Mouse (Mus musculus): Measurements from ENCODE around the gene Fam133b.
"Not testable (repeated sequence)": the region's sequence is repeated elsewhere in the genome, so short reads cannot be mapped to it uniquely, and the experiment has no call there.

Gene Fam133b

DNA sequence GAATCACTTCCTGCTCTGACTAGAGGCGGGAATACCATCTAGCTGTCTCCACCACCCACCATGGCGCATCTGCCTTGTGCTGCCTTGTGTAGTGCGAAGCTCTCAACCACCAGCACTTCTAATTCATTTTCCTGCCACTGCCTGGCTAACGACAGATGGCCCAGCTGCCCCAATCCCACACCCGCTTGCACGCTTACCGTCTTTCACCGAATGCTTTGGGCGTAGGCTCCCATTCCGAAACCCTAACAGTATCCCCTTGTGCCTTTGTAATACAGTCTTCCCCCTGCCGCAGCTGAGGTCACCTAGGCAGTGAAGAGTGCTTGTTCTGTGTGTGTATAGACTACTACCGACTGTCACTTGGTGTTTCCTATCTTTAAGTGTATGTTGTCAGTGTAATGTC is 21.9 kb upstream of the Fam133b start:
- no peak for DNase-seq

DNA sequence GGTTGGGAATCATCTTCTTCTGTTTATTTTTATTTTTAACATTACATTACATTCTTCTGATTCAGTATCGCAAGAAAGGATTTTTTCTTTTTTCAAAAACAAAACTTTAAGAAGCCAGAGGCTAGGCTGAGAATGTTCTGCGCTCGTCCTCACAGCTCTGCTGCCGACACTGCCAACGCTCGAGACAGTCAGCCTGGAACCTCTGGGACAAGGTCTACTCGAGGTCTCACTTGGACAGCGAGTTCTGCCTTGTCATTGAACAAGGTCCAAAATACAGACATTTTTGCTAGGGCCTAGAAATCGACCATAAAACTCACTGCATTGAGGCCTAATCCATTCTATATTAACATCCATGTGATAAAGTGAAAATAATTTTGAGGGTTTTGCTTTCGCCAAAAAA is 20.8 kb upstream of the Fam133b start:
- no peak for DNase-seq

DNA sequence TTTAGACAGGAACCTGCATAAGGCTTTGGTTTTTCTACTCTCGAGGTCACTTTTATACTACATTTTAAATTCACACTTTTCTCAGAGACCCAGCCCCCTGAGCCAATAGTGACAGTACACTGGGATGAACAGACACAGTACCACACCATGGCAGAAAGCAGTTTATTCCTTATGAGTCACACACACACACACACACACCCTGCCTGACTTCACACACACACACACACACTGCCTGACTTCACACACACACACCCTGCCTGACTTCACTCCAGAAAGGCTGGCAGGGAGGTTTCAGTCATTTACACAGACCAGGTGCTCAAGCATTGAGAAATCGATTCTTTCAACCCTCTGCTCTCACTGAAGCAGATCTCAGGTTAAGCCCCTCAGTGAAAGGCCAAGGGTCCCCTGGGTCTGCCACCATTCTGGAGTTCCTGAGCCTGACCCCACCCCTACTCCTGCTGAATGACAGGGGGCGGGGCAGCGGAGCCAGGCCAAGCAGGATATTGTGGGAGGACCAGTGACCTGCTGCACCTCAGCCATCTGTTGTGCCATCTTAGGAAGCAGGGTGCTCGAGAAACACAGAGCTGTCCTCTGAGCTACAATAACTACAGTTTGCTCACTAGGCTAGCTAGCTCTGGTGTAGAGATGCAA is 16.5 kb upstream of the Fam133b start:
- no peak for DNase-seq

DNA sequence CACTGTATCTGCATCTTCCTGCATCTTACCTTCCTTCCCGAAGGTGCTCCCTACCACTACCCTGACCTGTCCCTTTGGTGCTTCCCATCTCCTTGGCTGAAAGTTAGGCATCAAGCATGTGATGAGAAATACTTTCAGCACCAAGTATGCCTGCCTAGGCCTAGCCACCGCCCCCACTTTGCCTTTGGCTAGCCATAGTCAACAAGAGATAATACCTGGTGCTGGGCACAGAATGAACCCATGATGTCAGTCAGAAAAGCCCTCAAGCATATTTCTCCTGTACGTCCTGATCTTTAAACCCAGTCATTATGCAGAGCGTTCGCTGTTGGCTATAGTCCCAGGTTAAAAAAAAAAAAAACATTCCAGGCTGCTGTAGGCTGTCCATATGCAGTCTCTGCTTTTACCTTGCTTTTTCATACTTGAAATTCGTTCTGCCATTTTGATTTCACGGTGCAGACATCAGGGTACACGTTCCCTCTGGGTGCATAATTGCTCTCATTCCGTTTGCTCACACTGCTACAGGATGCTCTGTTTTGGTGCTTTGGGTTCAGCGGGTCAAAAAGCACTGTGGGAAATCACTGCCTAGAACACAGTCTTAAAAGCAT is 13.9 kb upstream of the Fam133b start:
- no peak for DNase-seq

DNA sequence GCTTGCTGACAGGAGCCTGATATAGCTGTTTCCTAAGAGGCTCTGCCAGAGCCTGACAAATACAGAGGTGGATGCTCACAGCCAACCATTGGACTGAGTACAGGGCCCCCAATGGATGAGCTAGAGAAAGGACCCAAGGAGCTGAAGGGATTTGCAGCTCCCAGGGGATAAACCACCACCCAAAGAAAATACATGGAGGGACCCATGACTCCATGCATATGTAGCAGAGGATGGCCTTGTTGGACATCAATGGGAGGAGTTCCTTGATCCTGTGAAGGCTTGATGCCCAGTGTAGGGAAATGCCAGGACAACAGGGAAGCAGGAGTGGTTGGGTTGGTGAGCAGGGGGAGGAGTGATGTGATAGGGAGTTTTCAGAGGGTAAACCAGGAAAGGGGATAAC is 11.6 kb upstream of the Fam133b start:
- not testable (repeated sequence) for DNase-seq

DNA sequence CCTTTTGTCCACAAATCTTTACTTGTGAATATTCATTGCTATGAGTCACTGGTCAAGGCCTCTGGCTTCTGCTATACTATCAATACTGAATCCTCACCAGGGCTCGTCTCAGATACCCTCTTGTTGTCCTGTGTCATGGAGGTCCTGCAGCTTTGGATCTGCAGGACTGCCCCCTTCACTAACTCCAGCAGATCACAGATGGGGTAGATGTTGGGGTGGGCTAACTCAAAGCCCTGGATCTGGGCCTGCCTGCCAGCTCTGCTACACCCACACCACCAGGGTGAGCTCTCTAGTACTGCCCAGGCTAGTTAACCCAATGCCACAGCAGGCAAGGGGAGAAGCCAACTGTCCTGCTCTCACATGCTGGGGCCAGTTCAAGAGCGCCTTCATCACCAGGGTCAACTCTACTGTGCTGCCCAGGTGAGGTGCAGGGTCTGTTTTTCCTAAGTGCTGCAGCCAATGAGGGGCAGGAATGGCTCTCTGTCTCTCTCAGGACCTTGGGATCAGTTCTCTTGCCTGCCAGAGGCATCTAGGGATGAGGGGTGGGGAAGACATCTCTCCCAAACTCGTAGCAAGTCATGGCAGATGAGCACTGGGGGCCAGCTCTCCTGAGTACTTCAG is 6.9 kb upstream of the Fam133b start:
- no peak for DNase-seq

DNA sequence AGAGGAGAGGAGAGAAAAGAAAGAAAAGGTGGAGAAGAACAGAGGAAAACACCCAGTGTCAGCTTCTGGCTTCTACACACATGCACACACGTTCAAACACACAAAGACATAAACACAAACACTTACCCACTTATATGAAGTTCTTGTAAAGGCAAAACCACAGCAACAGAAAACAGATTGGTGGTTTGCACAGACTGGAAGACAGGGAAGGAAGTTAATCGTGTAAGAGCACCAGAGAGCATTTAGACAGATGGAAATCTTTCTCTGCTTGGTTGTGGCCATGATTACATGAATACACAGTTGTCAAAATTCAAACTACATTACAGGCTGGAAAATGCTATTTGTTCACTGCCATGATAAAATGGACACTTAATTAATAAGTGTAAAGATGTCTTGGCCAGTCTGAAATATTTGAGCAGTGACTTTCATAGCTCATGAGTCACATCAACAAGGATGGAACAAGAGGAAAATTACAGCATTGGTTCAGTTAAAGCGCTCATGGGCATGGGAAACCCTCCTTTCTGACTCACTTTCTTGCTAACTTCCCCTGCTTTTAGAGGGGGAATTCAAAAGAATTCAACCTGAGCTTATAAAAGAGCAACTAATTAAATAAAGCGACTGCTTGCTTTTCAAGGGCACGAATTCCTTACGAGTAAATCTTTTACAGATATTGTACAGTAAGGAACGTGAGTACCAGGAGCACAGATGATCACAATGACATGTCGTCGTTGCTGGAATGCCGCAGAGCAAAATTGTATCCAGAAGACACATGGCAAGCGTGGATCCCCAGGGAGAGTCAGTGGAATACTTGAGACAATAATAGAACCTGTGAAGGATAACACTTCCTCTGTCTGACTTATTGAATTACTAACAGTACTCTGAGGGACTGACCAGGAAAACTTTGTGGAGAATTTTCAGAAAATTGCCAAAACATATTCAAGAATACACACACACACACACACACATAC is 4.8 kb upstream of the Fam133b start:
- DNase-seq: no peak

DNA sequence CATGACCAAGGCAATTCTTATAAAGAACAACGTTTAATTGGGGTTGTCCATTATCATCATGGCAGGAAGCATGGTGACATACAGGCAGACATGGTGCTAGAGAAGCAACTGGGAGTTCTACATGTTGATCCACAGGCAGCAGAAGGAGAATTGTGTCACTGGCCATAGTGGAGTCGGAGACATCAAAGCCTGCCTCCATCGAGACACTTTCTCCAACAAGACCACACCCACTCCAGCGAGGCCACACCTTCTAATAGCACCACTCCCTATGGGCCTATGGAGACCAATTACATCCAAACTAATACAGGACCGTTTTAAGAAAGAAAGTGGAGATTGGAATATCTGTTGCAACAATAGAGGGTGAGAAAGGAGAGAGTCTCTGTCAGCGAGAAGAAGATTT is 1.8 kb upstream of the Fam133b start:
- no peak for DNase-seq

DNA sequence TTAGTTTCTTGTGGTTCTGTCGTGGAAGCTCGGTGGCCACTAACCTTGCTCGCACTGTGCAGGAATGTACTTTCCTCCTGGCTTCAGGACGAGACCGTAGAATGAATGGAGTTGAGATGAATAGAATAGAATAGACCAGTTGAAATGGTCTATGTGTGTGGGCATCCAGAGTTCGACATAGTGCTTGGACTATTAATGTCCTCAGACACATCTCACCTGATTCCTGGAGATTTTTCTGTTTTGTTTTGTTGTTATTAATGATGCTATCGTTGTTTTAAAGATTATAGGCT is 792 bp downstream of the Fam133b start:
- DNase-seq: no peak

DNA sequence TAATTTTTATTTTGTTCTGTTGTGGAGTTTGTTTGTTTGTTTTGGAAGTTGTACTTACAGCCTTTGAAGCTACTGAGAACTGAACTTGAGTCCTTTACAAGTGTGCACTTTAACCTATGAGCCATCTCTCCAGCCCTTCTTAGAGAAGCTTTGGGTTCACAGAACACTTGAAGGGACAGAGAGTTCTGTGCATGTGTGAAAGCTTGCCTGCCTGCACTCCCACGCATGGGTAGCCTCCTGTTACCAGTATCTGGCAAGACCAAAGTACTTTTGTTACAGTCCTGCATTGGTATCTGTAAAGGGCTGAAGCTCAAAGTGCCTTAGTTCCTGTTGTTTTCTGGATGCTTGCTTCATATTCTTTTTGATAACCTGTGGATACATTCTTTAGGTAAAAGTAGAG is 2.6 kb downstream of the Fam133b start:
- DNase-seq: no peak

DNA sequence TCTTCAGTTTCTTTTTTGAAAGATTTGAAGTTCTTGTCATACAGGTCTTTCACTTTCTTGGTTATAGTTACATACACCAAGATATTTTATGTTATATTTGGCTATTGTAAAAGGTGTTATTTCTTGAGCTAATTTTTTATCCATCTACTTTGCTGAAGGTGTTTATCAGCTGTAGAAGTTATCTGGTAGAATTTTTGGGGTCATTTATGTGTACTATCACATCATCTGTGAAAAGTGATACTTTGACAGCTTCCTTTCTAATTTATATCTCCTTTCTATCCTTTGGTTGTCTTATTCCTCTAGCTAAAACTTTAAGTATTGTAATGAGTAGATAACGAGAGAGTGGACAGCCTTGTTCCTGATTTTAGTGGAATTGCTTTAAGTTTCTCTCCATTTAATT is 7.8 kb downstream of the Fam133b start:
- DNase-seq: no peak

DNA sequence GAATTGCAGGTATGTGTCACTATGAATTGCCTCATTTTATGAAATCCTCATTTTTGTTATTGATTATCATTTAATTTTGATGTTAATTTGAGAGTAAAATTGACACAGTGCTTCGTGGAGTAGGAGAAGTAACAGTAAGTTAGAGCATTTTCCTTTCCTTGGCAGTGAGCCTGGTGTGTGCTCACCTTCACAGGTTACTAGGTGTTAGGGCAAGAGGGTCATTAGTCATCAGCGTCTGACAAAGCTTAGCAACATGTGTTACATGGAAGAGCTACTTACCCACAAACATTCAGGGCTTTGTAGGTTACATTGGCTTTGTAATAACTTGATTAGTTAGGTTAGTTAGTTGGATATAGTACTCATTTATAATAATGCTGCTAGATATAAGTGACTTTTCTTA is 10.6 kb downstream of the Fam133b start:
- DNase-seq: no peak

DNA sequence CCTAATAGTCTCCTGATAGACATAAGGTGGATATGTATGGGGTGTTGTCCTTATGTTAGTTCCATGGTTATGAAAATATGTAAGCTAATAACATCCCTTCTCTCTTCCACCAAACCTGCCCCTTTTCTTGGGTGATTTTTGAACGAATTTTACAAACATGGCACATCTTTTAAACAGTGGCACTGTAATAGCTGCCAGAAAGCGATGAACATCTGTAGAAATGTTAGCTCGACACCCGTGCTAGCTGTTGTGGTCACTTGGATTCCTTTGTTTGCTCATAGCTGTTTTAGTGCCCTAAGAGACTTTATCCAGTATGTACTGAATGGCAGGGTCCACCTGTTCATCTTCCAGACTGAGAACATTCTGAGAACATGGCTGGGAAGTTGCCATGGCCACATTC is 27.6 kb downstream of the Fam133b start, which contains the start of gene 1700109H08Rik:
Gene 1700109H08Rik, plus strand, starts transcription at position 301 of the 400 bp plus-strand sequence.
- no peak for DNase-seq

DNA sequence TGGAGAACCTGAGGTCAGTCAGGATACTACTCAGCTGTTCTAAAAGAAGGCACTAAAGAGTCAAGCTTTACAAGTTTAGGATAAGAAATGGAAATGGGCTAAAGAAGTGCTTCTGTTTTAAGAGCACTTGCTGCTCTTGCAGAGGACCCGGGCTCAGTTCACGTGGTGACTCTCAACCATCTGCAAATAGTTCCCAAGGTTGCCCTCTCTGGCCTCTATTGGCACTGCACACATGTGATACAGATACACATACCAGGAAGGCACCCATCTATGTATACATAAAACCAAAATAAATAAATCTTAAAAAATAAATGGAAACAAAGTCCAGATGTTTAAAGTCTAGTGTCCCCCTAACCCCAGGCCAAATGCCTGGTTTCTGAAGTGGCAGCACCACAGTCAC is 31.2 kb downstream of the Fam133b start:
- DNase-seq: no peak

DNA sequence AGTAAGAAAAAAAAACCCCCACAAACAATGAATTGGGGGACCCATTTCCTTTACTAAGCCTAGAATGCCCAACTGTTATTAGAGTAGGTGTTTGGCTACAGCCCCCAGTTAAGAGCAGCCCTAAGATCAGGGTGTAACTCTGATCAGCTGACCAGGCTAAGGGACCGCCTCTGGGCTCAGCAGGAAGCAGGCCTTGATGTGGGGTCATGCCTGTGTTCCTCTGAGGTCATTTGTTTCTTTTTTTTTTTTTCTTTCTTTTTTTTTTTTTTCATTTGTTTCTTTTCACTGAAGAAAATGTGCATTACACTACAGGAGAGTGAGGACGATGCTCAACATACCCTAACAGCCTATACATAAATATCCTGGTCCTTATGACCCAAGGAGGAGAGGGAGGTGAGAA is 34.3 kb downstream of the Fam133b start:
- DNase-seq: no peak

DNA sequence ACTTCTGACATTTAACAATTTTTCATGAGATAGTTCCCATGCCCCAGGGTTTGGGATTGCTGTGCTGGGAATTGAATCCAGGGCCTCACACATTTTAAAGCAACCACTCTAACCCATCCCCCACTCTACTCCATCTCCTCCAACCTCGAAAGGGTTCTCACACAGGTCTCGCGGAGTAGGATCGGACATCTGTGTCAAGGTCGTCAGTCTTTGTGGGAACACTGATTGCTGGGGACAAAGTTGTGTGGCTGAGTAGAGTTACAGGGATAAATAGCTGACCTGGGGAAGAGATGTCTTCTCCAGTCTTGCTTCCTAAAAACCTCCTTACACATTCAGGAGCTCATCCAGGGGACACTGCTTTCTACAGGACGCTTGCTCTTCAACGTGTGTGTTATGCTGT is 35.4 kb downstream of the Fam133b start:
- no peak for DNase-seq

DNA sequence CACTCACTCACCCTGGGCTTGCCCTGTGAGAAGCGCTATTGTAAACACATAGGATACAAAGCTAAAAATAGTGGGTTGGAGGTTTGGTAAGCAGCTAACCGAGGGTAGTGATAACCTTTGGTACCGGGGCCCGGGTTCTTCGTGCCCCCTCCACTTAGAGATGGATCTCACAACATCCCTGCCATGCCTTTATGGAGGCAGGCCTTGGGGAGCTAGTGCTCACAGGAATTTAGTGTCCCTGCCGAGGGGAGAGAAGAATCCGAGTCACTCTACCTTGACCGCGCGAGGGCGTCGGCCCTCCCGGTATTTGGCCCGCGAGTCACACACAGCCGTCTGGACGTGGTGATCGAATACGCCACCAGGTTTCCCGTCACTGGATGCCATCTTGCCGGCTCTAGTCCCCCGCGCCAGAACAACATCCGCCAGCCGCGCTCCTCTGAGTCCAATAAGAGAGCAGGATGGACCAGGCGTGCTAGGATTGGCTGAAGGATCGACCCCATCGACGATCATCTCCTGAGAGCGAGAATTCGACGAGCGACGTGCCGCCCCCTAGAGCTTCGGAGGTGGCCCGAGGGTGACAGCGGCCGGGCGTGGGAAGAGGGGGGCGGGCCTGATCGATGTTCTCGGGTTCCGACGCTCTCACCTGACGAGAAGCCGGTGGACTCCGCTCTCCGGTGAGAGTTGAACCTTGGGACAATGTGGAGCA is 52.2 kb downstream of the Fam133b start, which contains the start of gene Pex1:
Gene Pex1, plus strand, starts transcription at position 374 of the 706 bp plus-strand sequence.
- peak; percentile 94 for DNase-seq

DNA sequence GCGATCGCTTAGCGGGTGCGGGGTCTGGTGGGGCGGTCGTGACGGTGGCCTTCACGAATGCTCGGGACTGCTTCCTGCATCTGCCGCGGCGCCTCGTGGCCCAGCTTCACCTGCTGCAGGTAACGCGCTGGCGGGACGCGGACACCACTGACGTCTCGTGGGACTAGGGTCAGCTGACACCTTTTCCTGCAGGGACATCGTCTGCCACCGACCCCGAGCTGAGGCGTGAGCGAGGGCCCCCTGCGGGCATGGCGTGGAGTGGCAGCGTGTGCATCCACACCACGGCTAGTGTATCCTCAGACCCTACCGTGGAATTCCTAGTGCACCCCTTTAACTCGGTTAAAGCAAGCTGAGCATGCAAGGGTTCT is 52.8 kb downstream of the Fam133b start, which contains the start of gene Rbm48:
Gene Rbm48, minus strand, starts transcription at position 187 of the 368 bp plus-strand sequence.
- peak; percentile 82 for DNase-seq

DNA sequence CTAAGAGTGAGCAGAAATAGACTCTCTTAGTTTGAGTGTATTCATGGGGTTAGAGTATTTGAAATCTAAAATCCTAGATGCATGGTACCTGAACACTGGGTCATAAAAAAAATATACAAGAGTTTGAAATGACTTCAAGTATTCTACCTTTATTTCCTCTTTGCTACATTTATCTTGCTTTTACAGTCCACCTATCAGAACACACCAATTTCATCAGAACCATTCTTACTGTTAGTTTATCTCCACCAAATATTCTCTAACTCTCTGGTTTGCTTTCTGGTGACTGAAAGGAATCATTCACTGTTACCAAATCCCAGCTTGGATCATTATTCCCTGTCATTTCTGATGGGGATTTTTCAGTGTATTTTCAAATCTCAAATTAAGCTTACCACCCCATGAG is 53.5 kb downstream of the Fam133b start:
- no peak for DNase-seq

DNA sequence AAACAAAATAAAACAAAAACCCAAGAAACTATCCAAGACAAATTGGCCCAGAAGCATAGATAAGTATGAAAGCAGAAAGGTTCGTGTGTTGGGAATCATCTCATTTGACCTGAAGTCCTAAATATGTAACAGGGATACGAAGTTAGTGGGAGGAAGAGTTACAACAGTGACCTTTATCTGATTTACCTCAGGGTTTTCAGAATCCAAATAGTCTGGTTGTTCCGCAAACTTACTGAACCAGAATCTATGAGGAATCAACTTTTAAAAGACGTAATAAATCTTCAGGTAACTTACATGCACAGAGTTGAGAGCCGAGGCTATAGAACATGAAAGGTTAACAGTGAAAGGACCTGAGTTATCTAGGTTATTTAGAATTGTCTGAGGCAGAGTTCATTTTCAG is 55.1 kb downstream of the Fam133b start:
- DNase-seq: no peak

DNA sequence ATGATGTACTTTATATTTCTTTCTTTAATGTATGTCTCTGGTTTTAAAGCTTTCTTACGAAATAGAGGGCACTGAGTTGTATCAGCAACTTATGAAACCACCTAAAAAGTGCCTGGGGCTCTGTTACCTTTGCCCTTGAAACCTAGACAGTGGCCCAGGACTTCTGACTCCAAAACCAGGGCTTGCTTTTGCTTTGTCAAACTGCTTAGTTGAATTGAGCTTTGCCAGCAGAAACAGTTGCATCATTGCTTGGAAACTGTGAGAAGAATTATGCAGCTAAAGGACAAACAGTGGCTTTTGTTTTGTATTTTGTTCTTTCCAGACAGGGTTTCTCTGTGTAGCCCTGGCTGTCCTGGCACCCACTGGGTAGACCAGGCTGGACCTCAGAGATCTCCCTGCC is 56.7 kb downstream of the Fam133b start:
- DNase-seq: no peak

DNA sequence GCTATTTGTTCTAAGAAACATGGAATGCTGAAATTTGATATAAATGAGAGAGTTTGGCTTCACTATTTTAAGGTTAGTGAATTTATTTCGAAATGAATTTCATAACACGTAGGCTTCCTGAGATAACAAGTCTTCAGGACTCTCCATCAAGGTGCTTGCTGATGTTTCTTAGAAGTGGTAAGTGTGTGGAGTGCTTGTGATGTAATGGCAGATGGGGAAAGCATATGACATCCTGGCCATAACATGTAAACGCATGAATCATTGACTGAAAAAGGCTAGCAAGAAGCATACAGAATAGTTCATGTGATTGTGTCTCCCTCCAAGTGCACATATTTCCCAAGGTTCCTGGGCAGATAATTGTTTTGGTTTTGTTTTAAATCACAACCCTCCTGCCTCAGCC is 57.2 kb downstream of the Fam133b start:
- DNase-seq: no peak

DNA sequence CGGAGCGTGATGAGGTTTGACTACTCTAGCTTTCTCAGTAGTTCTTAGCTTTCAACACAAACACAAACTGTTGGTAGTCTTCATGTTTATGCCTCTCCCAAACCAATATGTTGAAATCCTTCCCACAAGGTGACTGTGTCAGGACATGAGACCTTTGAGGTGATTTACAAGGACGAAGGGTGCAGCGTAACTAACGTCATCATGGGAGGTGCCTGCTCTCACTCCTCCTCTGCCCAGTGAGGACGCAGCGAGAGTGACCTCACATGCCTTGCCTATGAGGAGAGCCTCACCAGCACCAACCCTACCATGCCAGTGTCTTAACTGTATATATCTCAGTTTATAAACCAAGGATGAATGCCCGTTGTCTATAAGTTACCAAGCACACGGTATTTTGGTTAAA is 63.5 kb downstream of the Fam133b start:
- DNase-seq: no peak

Data from lung, postnatal 14 days (tissue).